Mouse (Mus musculus): ENCODE results near the gene Pcnx.
A peak's percentile ranks its signal among the peaks of the same experiment; 100 is the strongest.

Gene Pcnx

GRCm38 (mm10) chr12:81905865-81906264 lies 46.0 kb downstream of the Pcnx start:
- no peak for DNase-seq (ENCODE audit: low spot score)

- no peak for DNase-seq (ENCODE audit: low spot score)
These were observed 48.0 kb downstream of the Pcnx start for GRCm38 (mm10) chr12:81907741-81908357.

GRCm38 (mm10) chr12:81910439-81910838 lies 50.6 kb downstream of the Pcnx start:
- no peak for DNase-seq (ENCODE audit: low spot score)

GRCm38 (mm10) chr12:81915176-81915950 lies 55.5 kb downstream of the Pcnx start:
- DNase-seq (ENCODE audit: low spot score) = peak; percentile 37

- no peak for DNase-seq (ENCODE audit: low spot score)
These were observed 58.5 kb downstream of the Pcnx start for GRCm38 (mm10) chr12:81918346-81918745.

- DNase-seq (ENCODE audit: low spot score) = no peak
These were observed 59.1 kb downstream of the Pcnx start for GRCm38 (mm10) chr12:81918886-81919285.

GRCm38 (mm10) chr12:81920027-81920426 lies 60.2 kb downstream of the Pcnx start:
- DNase-seq (ENCODE audit: low spot score) = no peak

- DNase-seq (ENCODE audit: low spot score) = no peak
These were observed 60.8 kb downstream of the Pcnx start for GRCm38 (mm10) chr12:81920614-81921013.

- no peak for DNase-seq (ENCODE audit: low spot score)
These were observed 62.0 kb downstream of the Pcnx start for GRCm38 (mm10) chr12:81921785-81922184.

GRCm38 (mm10) chr12:81922838-81923237 lies 63.0 kb downstream of the Pcnx start:
- DNase-seq (ENCODE audit: low spot score) = no peak

GRCm38 (mm10) chr12:81927163-81927562 lies 67.3 kb downstream of the Pcnx start:
- DNase-seq (ENCODE audit: low spot score) = no peak

GRCm38 (mm10) chr12:81927643-81928381 lies 68.0 kb downstream of the Pcnx start:
- DNase-seq (ENCODE audit: low spot score) = no peak

GRCm38 (mm10) chr12:81928382-81928770 lies 68.6 kb downstream of the Pcnx start:
- DNase-seq (ENCODE audit: low spot score) = no peak

GRCm38 (mm10) chr12:81932015-81932414 lies 72.2 kb downstream of the Pcnx start:
- DNase-seq (ENCODE audit: low spot score) = no peak

- DNase-seq (ENCODE audit: low spot score) = no peak
These were observed 73.6 kb downstream of the Pcnx start for GRCm38 (mm10) chr12:81933430-81933829.

- DNase-seq (ENCODE audit: low spot score) = no peak
These were observed 74.7 kb downstream of the Pcnx start for GRCm38 (mm10) chr12:81934510-81934909.

- no peak for DNase-seq (ENCODE audit: low spot score)
These were observed 76.2 kb downstream of the Pcnx start for GRCm38 (mm10) chr12:81936066-81936465.

- DNase-seq (ENCODE audit: low spot score) = no peak
These were observed 81.4 kb downstream of the Pcnx start for GRCm38 (mm10) chr12:81941191-81941590.

GRCm38 (mm10) chr12:81943331-81944062 lies 83.7 kb downstream of the Pcnx start:
- no peak for DNase-seq (ENCODE audit: low spot score)

GRCm38 (mm10) chr12:81949026-81949425 lies 89.2 kb downstream of the Pcnx start:
- DNase-seq (ENCODE audit: low spot score) = no peak

- DNase-seq (ENCODE audit: low spot score) = no peak
These were observed 90.2 kb downstream of the Pcnx start for GRCm38 (mm10) chr12:81950016-81950415.

GRCm38 (mm10) chr12:81958351-81958750 lies 98.5 kb downstream of the Pcnx start:
- DNase-seq (ENCODE audit: low spot score) = no peak

Measured in c-Kit-positive CD71-positive TER-119-positive erythroid progenitor cells, embryonic 14.5 days (primary cell).